Mouse (Mus musculus) lung, postnatal 0 days (tissue): ENCODE measurements at regions not wholly inside any gene's neighbourhood (a gene's known extent, or its start where the extent isn't known, plus 50 kb on each side); places are given as distances from the start of the nearest gene placed in this dataset.

Experiments used
- ATAC-seq: fragments of 200-750 bp; cut with Nextera tagmentation; 2 replicates; pipeline ENCODE4 v1.8.0; 2017; ENCODE audit warnings: moderate library complexity
- DNase-seq: peaks from one replicate; pipeline ENCODE4 v3.0.0-alpha.2; 2016; ENCODE audit warnings: low spot score
- H3K27ac ChIP-seq: fragments of 300-500 bp; sonication (generic); 2 replicates; pipeline ENCODE4 v1.5.1; 2014; ENCODE audit warnings: antibody characterized with exemption, mild to moderate bottlenecking, low read length, mixed read lengths
- H3K27me3 ChIP-seq: fragments of 300-500 bp; sonication (generic); replicated peaks from 2 replicates; pipeline ENCODE4 v1.6.1; 2014; ENCODE audit warnings: low read length, mixed read lengths; ENCODE audit not compliant: insufficient read depth
- H3K36me3 ChIP-seq: fragments of 300-500 bp; sonication (generic); 2 replicates; pipeline ENCODE4 v1.6.1; 2014; ENCODE audit warnings: low read length, mixed read lengths; ENCODE audit not compliant: insufficient read depth
- H3K4me1 ChIP-seq: fragments of 300-500 bp; sonication (generic); 2 replicates; pipeline ENCODE4 v1.6.1; 2014; ENCODE audit warnings: antibody characterized with exemption, low read depth, low read length, mixed read lengths; ENCODE audit not compliant: insufficient read depth
- H3K4me2 ChIP-seq: fragments of 300-500 bp; sonication (generic); replicated peaks from 2 replicates; pipeline ENCODE4 v1.6.1; 2014; ENCODE audit warnings: low read depth, mild to moderate bottlenecking, low read length, moderate library complexity, mixed read lengths
- H3K4me3 ChIP-seq: fragments of 300-500 bp; sonication (generic); 2 replicates; pipeline ENCODE4 v1.5.1; 2014; ENCODE audit warnings: low read depth, low read length
- H3K9ac ChIP-seq: fragments of 300-500 bp; sonication (generic); replicated peaks from 2 replicates; pipeline ENCODE4 v1.6.1; 2014; ENCODE audit warnings: low read depth, mild to moderate bottlenecking
- H3K9me3 ChIP-seq: fragments of 300-500 bp; sonication (generic); 2 replicates; pipeline ENCODE4 v1.6.1; 2016; ENCODE audit warnings: low read length, mixed read lengths
- CTCF ChIP-seq: IDR thresholded peaks from 2 replicates; pipeline ENCODE4 v1.5.1; 2016; ENCODE audit warnings: antibody characterized with exemption, mild to moderate bottlenecking
- EP300 ChIP-seq: IDR thresholded peaks from 2 replicates; pipeline ENCODE4 v1.6.1; 2016; ENCODE audit warnings: antibody characterized with exemption, mild to moderate bottlenecking, control low read depth
- WGBS: fragments of 180-500 bp; shearing (Covaris S2); extraction: QIAGEN DNeasy Blood & Tissue Kit; methylation state at CpG from one replicate; pipeline ENCODE4 v1.1.7; 2014; 5-methylcytosine and 5-hydroxymethylcytosine counted together

GRCm38 (mm10) chr1:127062430-127062829, 142.4 kb upstream of the Mgat5 start:
- Histone ChIP-seq H3K4me3 (no peak overlapping the region), H3K4me2 (no peak overlapping the region), H3K9me3 (no peaks in the 10 kb centered on the region), H3K27me3 (no peaks in the 10 kb centered on the region), H3K4me1 (no peaks in the 10 kb centered on the region), H3K9ac (no peak overlapping the region), H3K27ac (no peak overlapping the region), H3K36me3 (no peaks in the 10 kb centered on the region)
- WGBS: 65% methylated on average over 2 of the region's 2 CpGs
- TF ChIP-seq CTCF (no peak), EP300 (no peak)
- DNase-seq (no peak), ATAC-seq (no peak)

DNA sequence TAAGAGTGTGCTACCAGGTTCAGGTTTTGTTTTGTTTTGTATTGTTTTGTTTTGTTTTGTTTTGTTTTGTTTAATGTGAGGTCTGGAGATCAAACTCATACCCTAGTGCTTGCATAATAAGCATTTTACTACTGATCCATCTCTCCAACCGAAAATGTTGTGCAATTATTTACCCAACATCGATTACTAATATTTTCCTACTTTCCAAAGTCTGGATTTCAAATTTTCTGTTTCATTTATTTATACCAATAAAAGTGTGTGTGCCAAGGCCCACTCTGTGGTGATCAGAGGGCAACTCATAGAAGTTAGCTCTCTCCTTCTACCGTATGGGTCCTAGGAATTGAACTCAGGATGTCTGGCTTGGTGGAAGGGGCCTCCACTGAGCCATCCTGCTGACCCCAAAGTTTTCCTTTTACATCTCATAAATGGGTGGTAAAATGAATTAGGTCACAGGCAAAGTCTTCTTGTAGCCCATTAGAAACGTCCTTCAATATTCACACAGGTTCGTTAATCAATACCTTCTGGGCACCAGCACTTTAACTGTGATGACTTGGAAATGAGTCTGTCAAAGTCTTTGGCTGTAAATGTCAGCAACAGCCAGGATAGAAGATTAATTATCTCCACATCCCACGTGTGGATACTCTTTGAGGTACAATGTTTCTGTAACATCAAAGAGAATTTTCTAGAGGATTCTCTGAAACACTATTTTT, 158.9 kb upstream of the Mgat5 start:
- no peak for TF ChIP-seq EP300
- no peak for TF ChIP-seq CTCF
- H3K27ac ChIP-seq: no peak overlapping the region
- H3K9ac ChIP-seq: no peak overlapping the region
- H3K9me3 ChIP-seq: no peaks in the 10 kb centered on the region
- H3K4me3 ChIP-seq: no peak overlapping the region
- H3K27me3 ChIP-seq: no peaks in the 10 kb centered on the region
- no peak for ATAC-seq
- WGBS: 75% methylated on average over 6 of the region's 6 CpGs
- no peaks in the 10 kb centered on the region for H3K36me3 ChIP-seq
- no peak overlapping the region for H3K4me2 ChIP-seq
- no peaks in the 10 kb centered on the region for H3K4me1 ChIP-seq
- no peak for DNase-seq

GRCm38 (mm10) chr1:127034748-127035147, 170.1 kb upstream of the Mgat5 start:
- WGBS: 82% methylated on average over 2 of the region's 2 CpGs
- no peak overlapping the region for H3K4me2 ChIP-seq
- no peak overlapping the region for H3K9ac ChIP-seq
- H3K36me3 ChIP-seq: no peaks in the 10 kb centered on the region
- H3K9me3 ChIP-seq: no peaks in the 10 kb centered on the region
- no peak for ATAC-seq
- DNase-seq: no peak
- no peaks in the 10 kb centered on the region for H3K4me1 ChIP-seq
- TF ChIP-seq EP300: no peak
- TF ChIP-seq CTCF: no peak
- H3K4me3 ChIP-seq: no peak overlapping the region
- H3K27me3 ChIP-seq: no peaks in the 10 kb centered on the region
- no peak overlapping the region for H3K27ac ChIP-seq

DNA sequence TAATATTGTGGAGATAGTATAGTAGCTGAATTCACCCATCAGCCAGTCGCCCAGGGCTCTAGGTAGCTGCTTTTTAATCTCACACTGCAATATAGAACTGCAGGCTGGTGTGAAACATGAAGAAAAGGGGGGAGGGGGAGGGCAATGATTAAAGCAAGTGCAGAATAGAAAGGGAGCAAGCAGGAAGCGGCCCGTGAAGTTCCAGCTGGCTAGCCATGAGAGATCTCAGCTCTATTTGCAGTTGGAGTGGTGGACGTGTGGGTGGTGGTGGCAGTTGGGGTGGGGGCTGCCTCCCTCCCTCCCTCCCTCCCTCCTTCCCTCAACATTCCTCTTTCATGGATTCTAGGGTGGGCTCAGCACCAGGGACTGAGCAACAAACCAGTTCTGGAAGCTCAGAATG, 173.3 kb upstream of the Mgat5 start:
- Histone ChIP-seq H3K9me3 (no peaks in the 10 kb centered on the region), H3K4me2 (no peak overlapping the region), H3K9ac (no peak overlapping the region), H3K4me3 (no peak overlapping the region), H3K36me3 (no peaks in the 10 kb centered on the region), H3K27ac (no peak overlapping the region), H3K27me3 (no peaks in the 10 kb centered on the region), H3K4me1 (no peaks in the 10 kb centered on the region)
- TF ChIP-seq CTCF (no peak), EP300 (no peak)
- DNase-seq (no peak), ATAC-seq (no peak)
- 27% methylated on average over 4 of the region's 4 CpGs for WGBS

DNA sequence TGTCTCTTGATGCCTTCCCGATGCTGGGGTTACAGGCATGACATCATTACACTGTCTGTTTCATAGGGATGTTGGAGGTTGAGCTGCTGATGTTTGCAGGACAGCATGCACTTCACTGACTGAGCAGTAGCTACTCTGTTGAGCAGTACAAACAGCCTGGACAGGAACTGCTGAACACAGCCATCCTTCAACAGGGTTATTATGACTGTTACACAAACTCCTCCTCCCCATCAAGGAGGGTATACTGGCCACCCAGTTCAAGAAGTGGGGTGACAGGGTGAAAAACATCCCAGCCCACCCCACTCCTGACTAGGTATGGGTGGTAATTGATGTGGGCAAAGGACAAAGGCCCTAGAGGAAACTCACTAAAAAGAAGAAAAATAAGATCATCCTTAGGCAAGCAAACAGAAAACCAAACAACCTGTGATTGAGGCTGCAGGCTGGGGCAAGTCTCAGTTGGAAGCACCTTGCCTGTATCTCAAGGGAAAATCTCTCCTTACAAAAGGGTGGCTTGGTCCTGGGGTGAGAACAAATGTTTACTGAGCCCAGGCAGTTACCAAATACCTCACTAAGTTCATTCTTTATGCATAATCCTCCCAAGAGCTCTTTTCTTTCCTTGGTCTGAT, 175.8 kb upstream of the Mgat5 start:
- no peak for TF ChIP-seq CTCF
- TF ChIP-seq EP300: no peak
- 70% methylated on average over 1 of the region's 1 CpGs for WGBS
- Histone ChIP-seq H3K4me1 (no peaks in the 10 kb centered on the region), H3K9me3 (no peaks in the 10 kb centered on the region), H3K4me2 (no peak overlapping the region), H3K36me3 (no peaks in the 10 kb centered on the region), H3K27ac (no peak overlapping the region), H3K4me3 (no peak overlapping the region), H3K9ac (no peak overlapping the region), H3K27me3 (no peaks in the 10 kb centered on the region)
- ATAC-seq: no peak
- DNase-seq: no peak

DNA sequence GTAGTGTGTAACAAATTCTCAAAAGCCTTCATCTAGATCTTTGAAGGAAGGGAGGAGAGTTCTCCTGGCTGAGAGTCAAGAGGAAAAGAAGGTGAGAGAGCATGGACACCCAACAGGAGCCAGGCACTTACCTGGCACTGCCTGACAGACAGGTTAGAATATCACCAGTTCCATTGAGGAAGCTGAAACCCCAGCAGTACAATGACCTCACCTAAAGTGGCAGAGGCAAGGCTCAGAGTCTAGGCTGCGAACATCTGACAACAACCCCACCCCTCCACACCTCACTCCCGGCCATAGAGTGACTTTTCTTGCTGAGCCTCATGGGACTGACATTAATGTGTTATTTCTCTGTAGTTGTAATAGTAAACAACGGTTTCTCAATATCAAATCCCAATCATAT, 181.7 kb upstream of the Mgat5 start:
- DNase-seq: no peak
- Histone ChIP-seq H3K27ac (no peak overlapping the region), H3K4me3 (no peak overlapping the region), H3K9me3 (no peaks in the 10 kb centered on the region), H3K4me2 (no peak overlapping the region), H3K27me3 (no peaks in the 10 kb centered on the region), H3K36me3 (no peaks in the 10 kb centered on the region), H3K4me1 (no peaks in the 10 kb centered on the region), H3K9ac (no peak overlapping the region)
- TF ChIP-seq CTCF (no peak), EP300 (no peak)
- 59% methylated on average over 3 of the region's 3 CpGs for WGBS
- ATAC-seq: no peak
